Mouse (Mus musculus) ES-E14 (cell line): ENCODE results near the gene Actc1. TPM values are rescaled to one million over a fixed set of nuclear protein-coding genes. Genes with fewer than 3 reads are reported as not detected.

ENCODE experiments used
- DNase-seq: peaks from one replicate; pipeline ENCODE4 v3.0.0-alpha.2; 2013; ENCODE audit warnings: low read depth, low spot score
- H3K27ac ChIP-seq: 2 replicates; pipeline ENCODE4 v1.5.1; 2012; ENCODE audit warnings: low read depth, mild to moderate bottlenecking, low read length, moderate library complexity, mixed read lengths; ENCODE audit not compliant: poor library complexity, insufficient read depth, severe bottlenecking
- H3K36me3 ChIP-seq: 2 replicates; pipeline ENCODE4 v1.6.1; 2012; ENCODE audit warnings: mild to moderate bottlenecking, low read length, moderate library complexity, mixed read lengths; ENCODE audit not compliant: control insufficient read depth, poor library complexity, insufficient read depth, severe bottlenecking
- H3K4me1 ChIP-seq, 2 experiments: fragments of 150-350 bp in 1 of 2; sonication (generic) in 1 of 2; 2 replicates each; pipeline ENCODE4 v1.6.1; 2012; ENCODE audit warnings: low read length in 2 of 2, mild to moderate bottlenecking in 1 of 2, mixed read lengths in 1 of 2; ENCODE audit not compliant: control insufficient read depth in 2 of 2, insufficient read depth in 2 of 2, poor library complexity in 1 of 2
- H3K4me3 ChIP-seq, 2 experiments: fragments of 150-350 bp in 1 of 2; sonication (generic) in 1 of 2; 2 replicates each; pipeline ENCODE4 v1.5.1; 2012; ENCODE audit warnings: low read length in 2 of 2, low read depth in 1 of 2, mild to moderate bottlenecking in 1 of 2, mixed read lengths in 1 of 2; ENCODE audit not compliant: insufficient read depth in 1 of 2, poor library complexity in 1 of 2, severe bottlenecking in 1 of 2
- H3K9ac ChIP-seq: 2 replicates; pipeline ENCODE4 v1.6.1; 2012; ENCODE audit warnings: low read depth, mild to moderate bottlenecking, low read length, mixed read lengths; ENCODE audit not compliant: poor library complexity, insufficient read depth, severe bottlenecking
- H3K9me3 ChIP-seq: fragments of 150-350 bp; sonication (generic); 2 replicates; pipeline ENCODE4 v1.6.1; 2012; ENCODE audit warnings: low read depth, mild to moderate bottlenecking, low read length; ENCODE audit not compliant: control insufficient read depth, insufficient read depth
- CHD2 ChIP-seq: IDR thresholded peaks from 2 replicates; pipeline ENCODE4 v1.6.1; 2014; ENCODE audit warnings: mild to moderate bottlenecking, low read depth, low read length, inconsistent platforms
- HCFC1 ChIP-seq: IDR thresholded peaks from 2 replicates; pipeline ENCODE4 v1.6.1; 2012; ENCODE audit warnings: low read length, inconsistent platforms, borderline replicate concordance; ENCODE audit not compliant: insufficient read depth
- MAFK ChIP-seq: IDR thresholded peaks from 2 replicates; pipeline ENCODE4 v1.6.1; 2014; ENCODE audit warnings: mild to moderate bottlenecking, low read depth, low read length, inconsistent platforms; ENCODE audit not compliant: insufficient read depth
- ZC3H11A ChIP-seq: IDR thresholded peaks from 2 replicates; pipeline ENCODE4 v1.6.1; 2012; ENCODE audit warnings: low read depth, mild to moderate bottlenecking, inconsistent platforms, low read length, borderline replicate concordance
- ZNF384 ChIP-seq: IDR thresholded peaks from 2 replicates; pipeline ENCODE4 v1.6.1; 2012; ENCODE audit warnings: low read depth, low read length, inconsistent platforms
- in situ Hi-C, 2 experiments: fragments of 600-800 bp; cut with MboI; formaldehyde crosslinking; loops; one replicate each; pipeline ENCODE4 v1.15.1; 2025; ENCODE audit warnings: low sequenced_read_pairs in 2 of 2, inconsistent platforms in 1 of 2; ENCODE audit not compliant: unreplicated experiment in 2 of 2
- total RNA-seq: library from RNA; depleted of rRNA; stranded (reverse); fragments of 300-350 nt; gene quantifications from 2 replicates; pipeline ENCODE4 v1.2.3, GENCODE M21; 2012

Gene Actc1
- total RNA-seq, 1 experiment = 9.4 TPM

DNA sequence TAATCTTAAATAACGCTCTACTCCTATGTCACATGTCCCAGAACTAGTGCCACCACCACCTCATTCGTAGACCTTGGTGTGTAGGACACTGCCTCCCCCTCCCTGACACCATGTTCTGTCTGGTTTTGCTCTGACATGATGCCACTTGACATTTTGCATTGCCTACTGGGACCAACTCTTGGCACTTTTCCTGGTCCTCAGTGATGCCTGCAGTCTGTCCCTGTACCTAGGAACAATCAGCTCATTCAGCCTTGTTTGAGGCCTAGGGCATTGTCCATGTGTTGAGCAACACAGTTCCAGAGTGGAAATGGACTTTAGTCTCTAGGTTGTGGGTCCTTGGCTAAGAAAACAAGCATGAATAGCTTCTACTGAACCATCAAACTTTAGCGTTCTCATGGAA lies 36.5 kb upstream of the Actc1 start:
- Histone ChIP-seq H3K4me1 (no peaks in the 10 kb centered on the region), H3K9me3 (no peaks in the 10 kb centered on the region), H3K36me3 (no peaks in the 10 kb centered on the region), H3K27ac (no peak overlapping the region), H3K9ac (no peak overlapping the region), H3K4me3 (no peak overlapping the region)
- DNase-seq = no peak
- TF ChIP-seq ZC3H11A = no peak
- no peak for TF ChIP-seq HCFC1
- no peak for TF ChIP-seq CHD2
- no peak for TF ChIP-seq ZNF384
- no peak for TF ChIP-seq MAFK
- in situ Hi-C loops = no loop called here

DNA sequence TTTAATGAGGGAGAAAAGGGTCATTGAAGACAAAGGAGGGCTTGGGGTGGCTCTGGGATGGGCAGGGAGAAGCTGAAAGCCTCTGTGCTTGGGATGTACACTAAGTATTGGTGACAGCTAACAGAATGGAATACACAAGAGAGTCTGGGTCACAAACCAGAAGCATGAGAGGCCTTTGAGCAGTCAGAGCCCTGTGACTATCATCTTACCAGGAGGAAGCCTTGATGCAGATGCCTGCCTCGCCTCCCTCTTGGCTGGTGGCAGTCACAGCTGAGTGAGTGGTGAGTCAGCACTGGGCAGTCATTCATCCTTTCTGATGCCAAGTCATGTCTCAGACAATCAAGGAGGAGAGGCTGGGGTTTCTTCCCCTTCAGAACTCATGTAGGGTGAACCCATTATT lies 33.9 kb upstream of the Actc1 start:
- Histone ChIP-seq H3K36me3 (no peaks in the 10 kb centered on the region), H3K4me1 (no peaks in the 10 kb centered on the region), H3K27ac (no peak overlapping the region), H3K9ac (no peak overlapping the region), H3K9me3 (no peaks in the 10 kb centered on the region), H3K4me3 (no peak overlapping the region)
- no peak for DNase-seq
- in situ Hi-C loops = no loop called here
- TF ChIP-seq ZNF384 (no peak), MAFK (0 out of 2 replicates have a peak, but pooled peaks have one; percentile 9), CHD2 (no peak)

DNA sequence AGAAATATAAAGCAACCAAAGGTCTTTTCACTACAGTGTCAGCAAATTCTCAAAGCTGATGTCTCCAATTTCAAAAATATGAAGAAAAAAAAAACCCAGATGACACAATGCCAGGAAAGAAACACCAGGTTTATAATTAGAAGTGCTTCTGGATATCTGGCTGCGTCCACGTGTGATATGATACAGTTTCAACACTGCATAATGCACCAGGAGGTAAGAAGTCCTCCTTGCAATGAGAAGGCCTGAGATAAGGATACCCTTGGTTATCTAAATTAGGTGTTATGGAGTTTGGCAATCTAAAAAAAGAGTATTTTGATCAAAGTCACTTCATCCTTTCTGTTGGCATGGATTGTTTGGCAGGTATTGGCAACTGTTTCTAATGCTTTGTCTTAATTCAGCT lies 18.5 kb upstream of the Actc1 start:
- TF ChIP-seq HCFC1 (no peak), MAFK (no peak), ZNF384 (no peak), ZC3H11A (no peak), CHD2 (no peak)
- in situ Hi-C loops = no loop called here
- Histone ChIP-seq H3K9ac (no peak overlapping the region), H3K4me1 (no peaks in the 10 kb centered on the region), H3K27ac (no peak overlapping the region), H3K4me3 (no peak overlapping the region), H3K9me3 (no peaks in the 10 kb centered on the region), H3K36me3 (no peaks in the 10 kb centered on the region)
- no peak for DNase-seq

DNA sequence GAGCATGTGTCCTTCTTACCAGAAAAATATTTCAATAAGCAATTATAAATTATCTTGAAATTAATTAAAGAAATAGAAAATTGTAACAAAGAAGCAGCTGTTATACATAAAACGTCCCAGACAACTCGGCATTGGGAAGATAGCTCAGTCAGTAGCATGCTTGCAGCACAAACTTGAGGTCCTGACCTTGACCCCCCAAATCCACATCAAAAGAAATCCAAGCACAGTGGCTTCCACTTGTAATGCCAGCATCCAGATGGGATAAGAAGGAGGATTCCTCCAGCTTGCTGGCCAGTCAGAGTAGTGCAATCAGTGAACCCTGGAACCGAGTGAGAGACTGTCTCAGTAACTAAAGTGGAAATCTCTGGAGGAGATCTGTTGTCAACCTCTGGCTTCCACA lies 12.9 kb upstream of the Actc1 start:
- Histone ChIP-seq H3K9me3 (no peaks in the 10 kb centered on the region), H3K27ac (no peak overlapping the region), H3K9ac (no peak overlapping the region), H3K4me3 (no peak overlapping the region), H3K4me1 (no peaks in the 10 kb centered on the region), H3K36me3 (no peaks in the 10 kb centered on the region)
- in situ Hi-C loops = no loop called here
- no peak for TF ChIP-seq MAFK
- no peak for TF ChIP-seq CHD2
- no peak for TF ChIP-seq ZNF384
- no peak for TF ChIP-seq HCFC1
- no peak for TF ChIP-seq ZC3H11A
- no peak for DNase-seq

- in situ Hi-C loops = no loop called here
- Histone ChIP-seq H3K9ac (no peak overlapping the region), H3K4me1 (peaks cover 0 to 2% of the 10 kb centered on the region in 2 experiments; a peak in 1 of 4 replicates), H3K27ac (no peak overlapping the region), H3K4me3 (no peak overlapping the region), H3K36me3 (no peaks in the 10 kb centered on the region), H3K9me3 (no peaks in the 10 kb centered on the region)
- TF ChIP-seq MAFK (no peak), HCFC1 (no peak), CHD2 (no peak), ZC3H11A (no peak), ZNF384 (no peak)
- DNase-seq = peak; percentile 30
Measured at GRCm38 (mm10) chr2:114064004-114064403, 10.7 kb upstream of the Actc1 start.
